Mouse (Mus musculus): ENCODE measurements at regions not wholly inside any gene's neighbourhood (a gene's known extent, or its start where the extent isn't known, plus 50 kb on each side); places are given as distances from the start of the nearest gene placed in this dataset.

DNA sequence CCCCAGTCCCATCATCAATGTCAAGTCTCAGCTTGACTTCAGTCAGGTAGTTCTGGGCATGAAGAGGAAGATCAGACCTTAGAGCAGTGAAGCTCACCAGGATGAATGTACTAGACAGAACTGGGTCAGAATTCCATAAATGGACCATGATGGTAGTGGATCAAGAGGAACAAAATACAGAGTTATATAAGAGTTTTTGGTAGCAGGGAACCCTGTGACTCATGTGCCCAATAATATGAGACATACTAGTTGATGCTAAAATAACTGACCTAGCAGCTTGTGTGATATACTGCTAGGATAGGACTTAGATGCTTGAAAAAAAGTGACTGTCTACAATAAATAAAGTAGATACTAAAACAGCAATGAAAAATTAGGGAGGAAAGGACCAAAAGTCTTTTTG lies 225.6 kb downstream of the Nuak1 start:
- no peak for TF ChIP-seq POLR2A (IDR thresholded peaks at IDR 0.05; ENCODE audit: borderline replicate concordance, control insufficient read depth, low read depth, low read length)
- no peak for TF ChIP-seq CTCF (IDR thresholded peaks at IDR 0.05; ENCODE audit: control insufficient read depth, insufficient read depth, low read length)

Measured in bone marrow, adult 2 months (tissue).